Mouse (Mus musculus): ENCODE measurements around the gene Bbof1. TPM values are rescaled to one million over a fixed set of nuclear protein-coding genes. Genes with fewer than 3 reads are reported as not detected.

The Bbof1 gene
- total RNA-seq, 2 experiments from 2014 or later: 1.1 to 1.2 TPM

DNA sequence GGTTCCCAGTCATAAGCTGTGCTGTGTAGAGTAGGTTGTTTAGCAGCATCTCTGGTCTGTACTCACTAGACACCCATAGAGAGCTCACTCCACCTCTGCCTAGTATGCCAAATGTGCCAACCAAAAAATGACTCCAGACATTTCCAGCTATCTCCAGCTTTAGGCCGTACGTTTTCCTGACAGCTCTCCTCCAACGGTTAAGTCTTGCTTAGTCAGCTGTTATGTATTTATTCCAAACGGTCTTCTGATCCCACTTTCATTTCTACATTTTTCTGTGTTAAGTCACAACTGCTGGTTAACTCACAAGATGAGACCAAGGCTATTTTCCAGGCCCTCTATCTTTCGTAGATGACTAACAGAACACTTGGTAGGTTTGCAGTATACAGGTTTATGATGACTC lies 10.2 kb upstream of the Bbof1 start:
- intact Hi-C loops (cut with DNase I; ENCODE audit: low total_unique reads): no loop called here
- no peak for DNase-seq

DNA sequence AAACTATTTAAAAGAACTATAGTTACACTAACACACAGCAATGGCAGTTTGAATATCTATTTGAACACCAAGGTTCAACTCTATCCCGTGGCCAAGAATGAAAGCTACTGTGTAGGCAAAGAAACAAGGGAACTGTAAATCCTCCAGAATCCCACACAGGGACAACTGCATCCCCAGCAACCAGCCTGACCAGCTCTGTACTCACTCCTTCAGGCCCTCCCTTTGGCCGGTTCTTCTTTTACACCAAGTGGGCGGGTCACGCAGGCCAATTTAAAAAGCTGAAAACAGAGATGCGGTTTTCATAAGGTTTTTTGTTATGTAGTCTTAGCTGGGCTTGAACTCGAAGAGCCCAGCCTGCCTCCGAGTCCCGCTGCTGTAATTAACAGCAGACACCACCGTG lies 9.7 kb upstream of the Bbof1 start:
- intact Hi-C loops (cut with DNase I; ENCODE audit: low total_unique reads): no loop called here
- DNase-seq: no peak

DNA sequence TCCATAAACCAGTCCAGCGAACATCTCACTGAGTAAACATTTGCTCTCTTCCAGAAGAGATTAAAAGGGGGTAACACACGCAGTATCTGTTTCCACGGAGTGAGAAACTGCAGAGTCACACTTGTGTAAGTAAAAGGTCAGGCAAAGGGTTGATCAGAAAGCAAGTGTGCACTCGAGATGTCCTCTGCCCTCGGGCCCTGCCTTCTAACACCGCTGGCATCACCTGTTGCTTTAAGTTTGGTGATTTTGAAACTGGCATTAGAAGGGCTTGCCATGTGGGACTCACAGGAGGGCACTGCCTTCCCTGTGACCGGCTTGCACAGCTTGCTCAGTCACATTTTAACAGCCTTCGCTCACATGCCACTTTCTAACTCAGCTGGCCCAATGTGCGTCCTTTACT lies 9.2 kb upstream of the Bbof1 start:
- intact Hi-C loops (cut with DNase I; ENCODE audit: low total_unique reads): no loop called here
- DNase-seq: no peak

DNA sequence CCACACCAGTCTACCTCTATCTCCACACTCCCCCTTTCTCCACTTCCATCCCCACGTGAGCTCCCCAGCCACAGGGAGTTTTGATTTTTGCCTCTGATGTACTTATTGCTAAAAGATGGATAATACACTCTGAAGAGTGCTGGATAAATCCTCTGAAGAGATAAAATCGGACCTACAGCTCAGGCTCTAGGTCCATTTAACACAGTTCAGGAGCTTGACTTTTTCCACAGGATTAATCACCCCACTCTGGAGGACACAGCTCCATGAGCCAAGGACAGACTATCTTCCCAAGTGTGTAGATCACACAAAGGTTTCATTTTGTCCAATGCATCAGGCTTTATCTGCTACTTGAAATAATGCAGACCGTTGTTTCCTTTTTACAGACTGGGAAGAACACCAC lies 8.8 kb upstream of the Bbof1 start:
- no peak for DNase-seq
- intact Hi-C loops (cut with DNase I; ENCODE audit: low total_unique reads): no loop called here

DNA sequence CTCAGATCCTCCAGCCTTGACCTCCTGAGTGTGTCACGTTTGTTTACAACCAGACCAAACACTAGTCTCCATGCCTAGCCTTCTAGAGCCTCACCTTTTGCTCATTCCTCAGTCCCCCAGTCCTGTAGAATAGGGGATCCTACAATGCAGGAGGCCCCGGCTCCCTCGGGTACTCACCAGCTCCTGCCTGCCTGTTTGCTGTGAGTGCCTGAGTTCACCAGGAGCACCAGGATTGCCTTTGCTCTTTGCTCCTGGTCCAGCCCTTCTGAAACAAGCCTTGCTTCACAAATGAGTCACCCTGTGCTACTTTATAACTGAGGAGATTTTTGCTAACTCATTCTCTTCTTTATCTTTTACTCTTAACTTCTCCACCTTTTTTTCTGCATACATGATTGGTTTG lies 8.2 kb upstream of the Bbof1 start:
- intact Hi-C loops (cut with DNase I; ENCODE audit: low total_unique reads): no loop called here
- DNase-seq: no peak

GRCm38 (mm10) chr12:84402923-84403322 lies 5.9 kb upstream of the Bbof1 start:
- intact Hi-C loops (cut with DNase I; ENCODE audit: low total_unique reads): no loop called here
- DNase-seq: no peak

DNA sequence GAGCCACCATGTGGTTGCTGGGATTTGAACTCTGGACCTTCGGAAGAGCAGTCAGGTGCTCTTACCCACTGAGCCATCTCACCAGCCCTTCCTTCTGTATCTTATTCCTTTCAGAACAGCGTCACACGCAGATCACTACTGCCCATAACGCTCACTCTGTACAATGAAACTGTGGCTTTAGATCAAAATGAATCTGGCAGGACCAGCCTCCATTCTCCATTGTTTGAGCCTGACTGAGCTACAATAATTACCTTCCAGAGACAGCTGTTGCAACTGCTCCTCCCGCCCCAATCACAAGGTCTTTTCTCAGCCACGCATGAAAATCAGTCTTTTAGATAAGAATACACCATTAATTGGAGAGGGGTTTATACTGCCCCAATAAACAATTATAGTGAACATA lies 4.3 kb upstream of the Bbof1 start:
- intact Hi-C loops (cut with DNase I; ENCODE audit: low total_unique reads): no loop called here
- DNase-seq: no peak

DNA sequence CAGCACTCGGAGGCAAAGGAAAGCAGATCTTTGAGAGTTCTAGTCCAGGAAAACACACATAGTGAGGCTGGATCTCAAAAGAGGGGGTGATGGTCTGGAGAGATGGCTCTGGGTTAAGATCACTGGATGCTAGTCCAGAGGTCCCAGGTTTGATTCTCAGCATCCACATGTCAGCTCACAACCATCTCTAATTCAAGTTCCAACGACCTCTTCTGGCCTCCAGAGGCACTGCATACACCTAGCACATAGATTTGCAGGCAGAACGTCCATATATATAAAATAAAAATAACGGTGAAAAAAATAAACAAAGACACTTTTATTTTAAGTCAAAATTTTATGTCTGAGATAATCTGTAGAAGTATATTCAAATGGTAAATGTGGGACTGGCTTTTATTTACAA lies 1.6 kb upstream of the Bbof1 start:
- intact Hi-C loops (cut with DNase I; ENCODE audit: low total_unique reads): no loop called here

GRCm38 (mm10) chr12:84407874-84408818 lies 725 bp upstream of the Bbof1 start:
- intact Hi-C loops (cut with DNase I; ENCODE audit: low total_unique reads): no loop called here

More for the DNA sequence above, 1.6 kb upstream of the Bbof1 start:
- no peak for DNase-seq

GRCm38 (mm10) chr12:84416834-84417604 lies 8.1 kb downstream of the Bbof1 start, which contains the start of gene Rnf113a2:
Gene Rnf113a2 (plus strand): TSS chr12:84417196.
- intact Hi-C loops (cut with DNase I; ENCODE audit: low total_unique reads): no loop called here
- DNase-seq: peak; percentile 79

More at GRCm38 (mm10) chr12:84407874-84408818, 725 bp upstream of the Bbof1 start:
- DNase-seq: no peak

- intact Hi-C loops (cut with DNase I; ENCODE audit: low total_unique reads): no loop called here
- DNase-seq: no peak
Measured at GRCm38 (mm10) chr12:84417605-84417922, 8.7 kb downstream of the Bbof1 start.

GRCm38 (mm10) chr12:84423990-84424389 lies 15.1 kb downstream of the Bbof1 start:
- intact Hi-C loops (cut with DNase I; ENCODE audit: low total_unique reads): no loop called here
- no peak for DNase-seq

DNA sequence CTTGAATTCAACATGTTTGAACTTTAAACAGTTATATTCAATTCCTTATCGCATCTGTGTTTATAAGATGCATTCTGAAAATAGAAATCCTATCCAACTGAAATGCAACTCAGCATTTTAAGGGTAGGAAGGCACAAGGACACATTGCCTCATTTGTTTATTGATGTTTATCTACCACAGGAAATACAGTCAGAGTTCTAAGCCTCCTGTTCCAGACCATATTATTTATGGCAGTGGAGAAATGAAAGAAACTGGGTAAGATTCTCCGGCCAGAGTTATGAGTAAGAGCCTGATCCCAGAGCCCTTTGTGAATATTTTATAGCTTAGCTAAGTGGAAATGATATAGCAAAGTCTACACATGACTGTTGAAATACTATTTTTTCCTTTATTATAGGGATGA lies 21.0 kb downstream of the Bbof1 start:
- no peak for DNase-seq
- intact Hi-C loops (cut with DNase I; ENCODE audit: low total_unique reads): no loop called here

GRCm38 (mm10) chr12:84438697-84439096 lies 29.8 kb downstream of the Bbof1 start:
- intact Hi-C loops (cut with DNase I; ENCODE audit: low total_unique reads): no loop called here
- DNase-seq: no peak

GRCm38 (mm10) chr12:84442526-84442925 lies 33.7 kb downstream of the Bbof1 start:
- no peak for DNase-seq
- intact Hi-C loops (cut with DNase I; ENCODE audit: low total_unique reads): no loop called here

GRCm38 (mm10) chr12:84447386-84447785 lies 38.5 kb downstream of the Bbof1 start:
- intact Hi-C loops (cut with DNase I; ENCODE audit: low total_unique reads): no loop called here
- DNase-seq: no peak

DNA sequence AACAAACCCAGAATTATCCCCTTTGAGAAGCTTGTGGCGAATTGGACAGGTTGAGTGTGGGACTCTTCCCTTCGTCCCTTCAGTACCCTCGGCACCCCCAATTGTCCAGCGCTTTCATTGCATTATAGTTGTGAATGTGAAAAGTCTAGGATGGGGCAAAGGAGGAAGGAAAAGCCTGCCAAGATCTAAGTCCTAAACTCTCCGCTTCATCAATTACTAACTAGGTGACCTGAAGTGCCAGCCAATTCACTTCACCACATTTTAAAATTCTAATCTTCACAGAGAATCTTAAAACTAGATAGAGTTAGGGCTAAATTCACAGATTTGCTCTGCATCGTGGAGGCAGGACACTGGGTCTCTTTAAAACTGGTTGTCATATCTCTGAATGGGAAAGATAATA lies 39.3 kb downstream of the Bbof1 start:
- intact Hi-C loops (cut with DNase I; ENCODE audit: low total_unique reads): no loop called here
- no peak for DNase-seq

- DNase-seq: no peak
- intact Hi-C loops (cut with DNase I; ENCODE audit: low total_unique reads): no loop called here
Measured at GRCm38 (mm10) chr12:84449887-84450286, 41.0 kb downstream of the Bbof1 start.

DNA sequence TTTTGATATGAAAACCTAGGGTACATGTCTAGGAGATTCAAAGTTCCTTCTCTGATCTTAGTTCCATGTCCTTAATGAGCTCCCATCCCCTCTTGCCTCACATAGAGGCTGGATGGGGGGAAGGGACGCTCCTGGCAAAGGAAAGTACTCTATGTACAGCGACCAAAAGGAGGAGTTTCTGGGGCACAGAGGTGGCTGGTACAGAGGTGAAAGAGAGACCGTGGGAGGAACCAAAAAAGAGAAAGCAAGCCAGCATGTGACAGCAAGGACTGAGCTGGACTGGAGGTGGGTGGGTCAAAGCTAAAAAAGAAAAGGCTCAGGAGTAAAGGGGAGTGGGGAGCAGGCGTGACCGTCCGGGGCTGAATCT lies 41.5 kb downstream of the Bbof1 start:
- peak; percentile 6 for DNase-seq
- intact Hi-C loops (cut with DNase I; ENCODE audit: low total_unique reads): no loop called here

- DNase-seq: peak; percentile 96
- intact Hi-C loops (cut with DNase I; ENCODE audit: low total_unique reads): no loop called here
Measured at GRCm38 (mm10) chr12:84450718-84451646, 42.1 kb downstream of the Bbof1 start, which contains the start of the genes Aldh6a1 and Lin52. Gene Aldh6a1 (minus strand): TSS chr12:84451004. Gene Lin52 (plus strand): TSS chr12:84451422.
